In the genomic region with DNA sequence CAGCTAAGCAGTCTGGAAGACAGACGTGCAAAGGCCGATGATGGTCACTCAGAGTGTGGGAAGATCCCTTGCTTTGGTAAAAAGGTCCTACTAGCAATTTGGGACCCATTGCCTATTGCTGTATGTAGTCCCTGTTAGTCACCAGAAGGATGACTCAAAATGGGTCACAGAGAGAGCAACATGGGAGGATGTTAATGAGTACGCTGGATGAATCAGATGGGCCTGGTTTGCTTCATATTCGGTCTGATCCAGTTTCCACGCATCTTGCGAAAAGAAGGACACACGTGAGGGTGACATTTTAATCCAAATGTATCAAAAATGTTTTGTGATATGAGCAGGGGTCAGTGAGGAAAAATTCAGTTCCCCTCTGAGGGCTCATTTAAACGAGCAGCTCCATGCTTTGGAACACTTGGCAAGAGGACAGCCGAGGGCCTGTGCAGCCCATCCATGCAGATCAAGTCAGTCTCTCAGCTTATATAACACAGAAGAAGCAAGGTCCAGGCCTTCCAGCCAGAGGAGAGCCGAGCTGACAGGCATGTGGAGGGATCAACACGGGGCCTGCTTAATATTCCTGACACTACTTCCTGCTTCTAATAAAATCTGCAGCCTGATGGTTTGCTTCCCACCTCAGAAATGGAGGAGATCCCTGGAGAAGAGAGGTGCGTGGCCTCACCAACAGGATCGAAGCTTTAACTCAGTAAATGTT, we compare ENCODE assay signal across 18 mouse cellular contexts.
A peak's percentile ranks its signal among the peaks of the same experiment; 100 is the strongest.
DNase-seq lines count a peak whose midpoint lies in the region; ATAC-seq lines count a peak whose summit lies in the region.
"Had no signal": no experiment of that assay in that cellular context is flagged by ENCODE, and none has a peak within 500 bp of the region (broad histone marks: within the 10 kb centered on the region; RNA-seq: fewer than 3 reads in every experiment).

No protein-coding gene starts in this region.

- H3K9ac ChIP-seq in hindbrain, embryonic 14.5 days, result no peak overlapping the region
- H3K9ac ChIP-seq: embryonic facial prominence, embryonic 12.5 days; liver, embryonic 15.5 days had no signal

- H3K36me3 ChIP-seq in hindbrain, embryonic 14.5 days (replicated peaks; ENCODE audit: control insufficient read depth, insufficient read depth), result no peaks in the 10 kb centered on the region
- H3K36me3 ChIP-seq: embryonic facial prominence, embryonic 12.5 days; G1E; limb, embryonic 10.5 days; liver, embryonic 15.5 days had no signal

- H3K4me2 ChIP-seq in hindbrain, embryonic 14.5 days (replicated peaks), result no peak overlapping the region
- H3K4me2 ChIP-seq: embryonic facial prominence, embryonic 12.5 days; liver, embryonic 15.5 days had no signal

- no peaks in the 10 kb centered on the region for H3K4me1 ChIP-seq in hindbrain, embryonic 14.5 days (replicated peaks; ENCODE audit: control insufficient read depth, insufficient read depth, low read length)
- H3K4me1 ChIP-seq: limb, embryonic 10.5 days; liver, embryonic 15.5 days had no signal

- H3K9me3 ChIP-seq in hindbrain, embryonic 14.5 days (ENCODE audit: control insufficient read depth, low read length), result no peaks in the 10 kb centered on the region
- H3K9me3 ChIP-seq: embryonic facial prominence, embryonic 12.5 days; limb, embryonic 10.5 days; liver, embryonic 15.5 days had no signal

- WGBS in hindbrain, embryonic 14.5 days, result 55% methylated on average over 13 of the region's 13 CpGs

- no peaks in the 10 kb centered on the region for H3K27me3 ChIP-seq in hindbrain, embryonic 14.5 days (ENCODE audit: control insufficient read depth, insufficient read depth, low read length)
- H3K27me3 ChIP-seq: embryonic facial prominence, embryonic 12.5 days; liver, embryonic 15.5 days had no signal

- H3K4me3 ChIP-seq in hindbrain, embryonic 14.5 days (replicated peaks; ENCODE audit: low read length), result no peak overlapping the region
- H3K4me3 ChIP-seq: embryonic facial prominence, embryonic 12.5 days; limb, embryonic 10.5 days; liver, embryonic 15.5 days had no signal

- peak overlapping the region; percentile 43; the same call in 1 of the 2 replicates for H3K27ac ChIP-seq in hindbrain, embryonic 14.5 days
- H3K27ac ChIP-seq: embryonic facial prominence, embryonic 12.5 days; limb, embryonic 10.5 days; liver, embryonic 15.5 days; macrophage had no signal

- ATAC-seq in cerebellum, adult (ENCODE audit: insufficient number of reproducible peaks, low FRiP score, low TSS enrichment), result no peak
- ATAC-seq in hindbrain, embryonic 14.5 days (ENCODE audit: low FRiP score), result peak; percentile 69; the same call in 1 of the 2 replicates
- no peak for ATAC-seq in granulocyte monocyte progenitor cell, adult 5-6 weeks (replicated peaks; ENCODE audit: poor library complexity, severe bottlenecking)
- ATAC-seq: activated CD4-positive, CD25-positive, alpha-beta regulatory T cell, adult 4 months had no signal

- peak; percentile 8 to 10 for DNase-seq in cerebellum, postnatal 14 days
- DNase-seq in retina, adult 2 months (ENCODE audit: low read depth, low spot score), result peak; percentile 3
- no peak for DNase-seq in retina, embryonic 14.5 days (ENCODE audit: low spot score)
- DNase-seq in hindbrain, embryonic 14.5 days (ENCODE audit: low spot score), result no peak
- no peak for DNase-seq in gastrocnemius, postnatal 25 days
- no peak for DNase-seq in lung, postnatal 10 days
- DNase-seq: cerebellum, postnatal 25 days; heart, postnatal 4 days; layer of hippocampus, adult 9-11 months; thymus, adult 2 months had no signal

Comparison
In these comparisons a context has a peak if more than half of its experiments do, and no peak if none do; other contexts are left out.
1. DNase-seq: peak in cerebellum, postnatal 14 days (2 of 2) and retina, adult 2 months (single experiment); none in retina, embryonic 14.5 days (single experiment), hindbrain, embryonic 14.5 days (single experiment), gastrocnemius, postnatal 25 days (single experiment) and lung, postnatal 10 days (single experiment).